Mouse (Mus musculus) ES-Bruce4 (cell line): ENCODE data around the gene Ergic2.

Experiments
- CTCF ChIP-seq: IDR thresholded peaks from one replicate; pipeline ENCODE4 v1.8.1; 2011; ENCODE audit warnings: low read depth, low read length
- POLR2A ChIP-seq: IDR thresholded peaks from one replicate; pipeline ENCODE4 v1.8.1; 2011; ENCODE audit warnings: low read length; ENCODE audit not compliant: insufficient read depth

DNA sequence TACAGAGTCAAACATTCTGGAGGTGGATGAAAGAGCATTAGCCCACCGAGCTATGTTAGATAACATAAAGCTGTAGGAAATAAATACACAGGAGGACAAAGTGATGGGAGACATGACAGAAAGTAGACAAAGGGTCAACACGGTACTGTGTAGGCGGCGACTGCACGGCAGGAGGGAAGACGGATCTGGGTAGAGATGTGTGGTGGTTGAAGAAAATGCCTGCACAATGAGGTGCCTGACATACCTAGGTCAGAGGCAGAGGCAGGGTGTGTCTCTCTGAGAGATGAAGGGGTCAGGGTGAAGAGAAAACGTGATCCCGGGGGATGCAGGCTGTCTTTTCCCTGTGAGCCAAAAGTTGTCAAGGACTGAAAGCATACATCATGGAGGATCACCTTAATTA lies 46.9 kb upstream of the Ergic2 start:
- TF ChIP-seq POLR2A (no peak), CTCF (no peak)
